Comparison of ENCODE assay signal across 26 mouse cellular contexts in genomic region chr10:43629216-43629615, GRCm38 (mm10). TPM values are rescaled to one million over a fixed set of nuclear protein-coding genes. Genes with fewer than 3 reads are reported as not detected.
DNase-seq lines count a peak whose midpoint lies in the region; ATAC-seq lines count a peak whose summit lies in the region.
"Had no signal": no experiment of that assay in that cellular context is flagged by ENCODE, and none has a peak within 500 bp of the region (broad histone marks: within the 10 kb centered on the region; RNA-seq: fewer than 3 reads in every experiment).

No protein-coding gene starts in this region.

- no peak for ATAC-seq in liver, embryonic 12.5 days
- ATAC-seq in liver, embryonic 11.5 days (replicated peaks; ENCODE audit: low FRiP score), result no peak
- ATAC-seq in liver, embryonic 15.5 days (ENCODE audit: insufficient read depth), result no peak
- no peak for ATAC-seq in intestine, embryonic 15.5 days
- ATAC-seq in hindbrain, embryonic 16.5 days, result no peak
- ATAC-seq: forebrain, embryonic 13.5 days; hindbrain, postnatal 0 days; intestine, embryonic 16.5 days had no signal

- peaks cover 11% of the 10 kb centered on the region for H3K36me3 ChIP-seq in liver, embryonic 12.5 days
- H3K36me3 ChIP-seq in liver, embryonic 11.5 days (ENCODE audit: control insufficient read depth, insufficient read depth, low read length), result no peaks in the 10 kb centered on the region
- H3K36me3 ChIP-seq in liver, embryonic 15.5 days (replicated peaks), result peaks cover 9% of the 10 kb centered on the region
- H3K36me3 ChIP-seq in intestine, embryonic 15.5 days, result no peaks in the 10 kb centered on the region
- no peaks in the 10 kb centered on the region for H3K36me3 ChIP-seq in hindbrain, embryonic 16.5 days (ENCODE audit: control insufficient read depth, insufficient read depth, low read length)
- H3K36me3 ChIP-seq: G1E; kidney, embryonic 15.5 days; limb, embryonic 15.5 days; neural tube, embryonic 12.5 days had no signal

- no peak overlapping the region for H3K4me2 ChIP-seq in liver, embryonic 12.5 days
- no peak overlapping the region for H3K4me2 ChIP-seq in liver, embryonic 11.5 days
- H3K4me2 ChIP-seq in liver, embryonic 15.5 days, result no peak overlapping the region
- H3K4me2 ChIP-seq in intestine, embryonic 15.5 days (replicated peaks), result no peak overlapping the region
- H3K4me2 ChIP-seq in hindbrain, embryonic 16.5 days (ENCODE audit: low read length), result no peak overlapping the region
- H3K4me2 ChIP-seq: forebrain, embryonic 13.5 days; kidney, embryonic 15.5 days; limb, embryonic 15.5 days; midbrain, embryonic 11.5 days; neural tube, embryonic 12.5 days had no signal

- H3K4me1 ChIP-seq in liver, embryonic 12.5 days, result peaks cover 86% of the 10 kb centered on the region
- H3K4me1 ChIP-seq in liver, embryonic 11.5 days (replicated peaks; ENCODE audit: control insufficient read depth, insufficient read depth, low read length), result peaks cover 21% of the 10 kb centered on the region
- peaks cover 89% of the 10 kb centered on the region for H3K4me1 ChIP-seq in liver, embryonic 15.5 days (replicated peaks)
- H3K4me1 ChIP-seq in intestine, embryonic 15.5 days (replicated peaks), result no peaks in the 10 kb centered on the region
- H3K4me1 ChIP-seq in hindbrain, embryonic 16.5 days (ENCODE audit: control insufficient read depth, insufficient read depth, low read depth, low read length), result no peaks in the 10 kb centered on the region; the same call in 1 of the 2 replicates
- H3K4me1 ChIP-seq: forebrain, embryonic 13.5 days had no signal

- DNase-seq in liver, embryonic 11.5 days (ENCODE audit: low spot score), result no peak
- DNase-seq in 3134 (ENCODE audit: extremely low read depth, insufficient read length, low spot score) (peak; percentile 39), 3T3-L1 (ENCODE audit: low read depth, low spot score) (peak; percentile 29)
- DNase-seq: adrenal gland, postnatal 25 days; cerebellum, adult 18-20 months; cerebellum, postnatal 10 days; gastrocnemius, postnatal 10 days; heart, postnatal 14 days; lung, postnatal 14 days; right cerebral cortex, adult 18-20 months; spleen, adult 18-20 months; thymus, postnatal 14 days had no signal

- WGBS in liver, embryonic 12.5 days (ENCODE audit: insufficient replicate concordance), result 75% methylated on average over 5 of the region's 5 CpGs
- WGBS in liver, embryonic 11.5 days, result 79% methylated on average over 5 of the region's 5 CpGs
- 76% methylated on average over 5 of the region's 5 CpGs for WGBS in liver, embryonic 15.5 days (ENCODE audit: insufficient replicate concordance)
- WGBS in intestine, embryonic 15.5 days, result 66% methylated on average over 5 of the region's 5 CpGs
- WGBS in hindbrain, embryonic 16.5 days, result 78% methylated on average over 5 of the region's 5 CpGs

- H3K9me3 ChIP-seq in liver, embryonic 12.5 days (replicated peaks), result peaks cover 9% of the 10 kb centered on the region
- H3K9me3 ChIP-seq in liver, embryonic 11.5 days (ENCODE audit: control insufficient read depth, low read length), result peaks cover 6% of the 10 kb centered on the region; the same call in 1 of the 2 replicates
- no peaks in the 10 kb centered on the region; the same call in 1 of the 2 replicates for H3K9me3 ChIP-seq in liver, embryonic 15.5 days (replicated peaks)
- H3K9me3 ChIP-seq in intestine, embryonic 15.5 days, result no peaks in the 10 kb centered on the region
- no peaks in the 10 kb centered on the region for H3K9me3 ChIP-seq in hindbrain, embryonic 16.5 days (ENCODE audit: control insufficient read depth, low read length)
- H3K9me3 ChIP-seq: forebrain, embryonic 13.5 days; limb, embryonic 15.5 days; neural tube, embryonic 12.5 days had no signal

- H3K27me3 ChIP-seq in liver, embryonic 12.5 days (replicated peaks), result no peaks in the 10 kb centered on the region
- H3K27me3 ChIP-seq in liver, embryonic 11.5 days (replicated peaks; ENCODE audit: control insufficient read depth, insufficient read depth, low read length), result no peaks in the 10 kb centered on the region
- H3K27me3 ChIP-seq in liver, embryonic 15.5 days, result no peaks in the 10 kb centered on the region
- no peaks in the 10 kb centered on the region for H3K27me3 ChIP-seq in intestine, embryonic 15.5 days (replicated peaks)
- H3K27me3 ChIP-seq in hindbrain, embryonic 16.5 days (replicated peaks; ENCODE audit: control insufficient read depth, insufficient read depth, low read length), result no peaks in the 10 kb centered on the region
- H3K27me3 ChIP-seq: forebrain, embryonic 13.5 days; kidney, embryonic 15.5 days; limb, embryonic 15.5 days; neural tube, embryonic 12.5 days had no signal

- no peak overlapping the region for H3K4me3 ChIP-seq in liver, embryonic 12.5 days
- no peak overlapping the region for H3K4me3 ChIP-seq in liver, embryonic 11.5 days (ENCODE audit: low read depth, low read length)
- no peak overlapping the region for H3K4me3 ChIP-seq in liver, embryonic 15.5 days (replicated peaks)
- no peak overlapping the region for H3K4me3 ChIP-seq in intestine, embryonic 15.5 days (replicated peaks)
- H3K4me3 ChIP-seq in hindbrain, embryonic 16.5 days (ENCODE audit: low read length), result no peak overlapping the region
- H3K4me3 ChIP-seq: forebrain, embryonic 13.5 days; kidney, embryonic 15.5 days; limb, embryonic 10.5 days; limb, embryonic 15.5 days; myocyte; neural tube, embryonic 12.5 days had no signal

- H3K27ac ChIP-seq in liver, embryonic 12.5 days, result peak overlapping the region; percentile 93
- H3K27ac ChIP-seq in liver, embryonic 11.5 days (ENCODE audit: low read depth, low read length), result no peak overlapping the region
- H3K27ac ChIP-seq in liver, embryonic 15.5 days (replicated peaks), result peak overlapping the region; percentile 93
- H3K27ac ChIP-seq in intestine, embryonic 15.5 days, result no peak overlapping the region
- H3K27ac ChIP-seq in hindbrain, embryonic 16.5 days (ENCODE audit: low read depth, low read length), result no peak overlapping the region
- H3K27ac ChIP-seq: forebrain, embryonic 13.5 days; hindbrain, postnatal 0 days; kidney, embryonic 15.5 days; limb, embryonic 10.5 days; limb, embryonic 15.5 days; neural tube, embryonic 12.5 days had no signal

- H3K9ac ChIP-seq in liver, embryonic 12.5 days, result peak overlapping the region; percentile 53; the same call in 1 of the 2 replicates
- H3K9ac ChIP-seq in liver, embryonic 11.5 days (ENCODE audit: low read depth, low read length), result no peak overlapping the region
- H3K9ac ChIP-seq in liver, embryonic 15.5 days, result peak overlapping the region; percentile 47; the same call in 1 of the 2 replicates
- H3K9ac ChIP-seq in intestine, embryonic 15.5 days, result no peak overlapping the region
- H3K9ac ChIP-seq in hindbrain, embryonic 16.5 days (ENCODE audit: low read depth, low read length), result no peak overlapping the region
- H3K9ac ChIP-seq: forebrain, embryonic 13.5 days; kidney, embryonic 15.5 days; limb, embryonic 15.5 days; neural tube, embryonic 12.5 days had no signal

RNA-seq across cellular contexts. Expression of gene Cd24a, which starts 51.1 kb away (rescaled TPM):
- 819 and 854 TPM in 2 replicates for polyA plus RNA-seq in liver, embryonic 12.5 days (2016; fragmentation: Nextera tagmentation; extraction: Ambion mirVana)
- 420 and 459 TPM in 2 replicates for polyA plus RNA-seq in liver, embryonic 11.5 days (2014; fragmentation: Nextera tagmentation; extraction: Ambion mirVana)
- polyA plus RNA-seq in liver, embryonic 15.5 days (2015; fragmentation: Nextera tagmentation; extraction: Ambion mirVana), result 938 and 960 TPM in 2 replicates
- polyA plus RNA-seq in intestine, embryonic 15.5 days (2015; fragmentation: Nextera tagmentation; extraction: Ambion mirVana), result 189 and 204 TPM in 2 replicates
- 546 and 598 TPM in 2 replicates for polyA plus RNA-seq in hindbrain, embryonic 16.5 days (2015; fragmentation: Nextera tagmentation; extraction: Ambion mirVana)

Comparison
In these comparisons a context has a peak if more than half of its experiments do, and no peak if none do; other contexts are left out.
1. H3K27ac ChIP-seq: peak in liver, embryonic 12.5 days (single experiment) and liver, embryonic 15.5 days (single experiment); none in liver, embryonic 11.5 days (single experiment), intestine, embryonic 15.5 days (single experiment) and hindbrain, embryonic 16.5 days (single experiment).
2. H3K9ac ChIP-seq: peak in liver, embryonic 12.5 days (single experiment) and liver, embryonic 15.5 days (single experiment); none in liver, embryonic 11.5 days (single experiment), intestine, embryonic 15.5 days (single experiment) and hindbrain, embryonic 16.5 days (single experiment).